Comparison of ENCODE assay signal across 8 mouse cellular contexts in genomic region chr1:85894748-85895360, GRCm38 (mm10). TPM values are rescaled to one million over a fixed set of nuclear protein-coding genes. Genes with fewer than 3 reads are reported as not detected.
DNase-seq lines count a peak whose midpoint lies in the region; ATAC-seq lines count a peak whose summit lies in the region.

No protein-coding gene starts in this region.

- WGBS in midbrain, embryonic 15.5 days: under 1% methylated on average over 30 of the region's 30 CpGs

- no peaks in the 10 kb centered on the region for H3K36me3 ChIP-seq in midbrain, embryonic 15.5 days (replicated peaks)

- ATAC-seq in midbrain, embryonic 15.5 days (replicated peaks): peak; percentile 48

- DNase-seq in layer of hippocampus, adult 11-12 months (ENCODE audit: low spot score): peak; percentile 65
- no peak for DNase-seq in layer of hippocampus, adult 18-20 months (ENCODE audit: low spot score in 2 of 2)
- peak; percentile 51 for DNase-seq in ZHBTc4 (ENCODE audit: low read depth, low spot score)
- peak; percentile 86 for DNase-seq in embryo, embryonic 9.5 days (ENCODE audit: extremely low spot score)
- peak; percentile 64 for DNase-seq in heart, postnatal 4 days
- DNase-seq in liver: peak; percentile 42
- DNase-seq in thymus, postnatal 36 days: peak; percentile 51 to 55

- H3K9me3 ChIP-seq in midbrain, embryonic 15.5 days: no peaks in the 10 kb centered on the region

- H3K27ac ChIP-seq in midbrain, embryonic 15.5 days: peak overlapping the region; percentile 89

- no peaks in the 10 kb centered on the region for H3K27me3 ChIP-seq in midbrain, embryonic 15.5 days (replicated peaks)

- H3K4me1 ChIP-seq in midbrain, embryonic 15.5 days: peaks cover 52% of the 10 kb centered on the region

- H3K4me3 ChIP-seq in midbrain, embryonic 15.5 days: peak overlapping the region; percentile 73

- peak overlapping the region; percentile 73 for H3K9ac ChIP-seq in midbrain, embryonic 15.5 days

- H3K4me2 ChIP-seq in midbrain, embryonic 15.5 days: peak overlapping the region; percentile 78

RNA-seq across cellular contexts. Expression of gene Itm2c, which starts 0.8 kb away (rescaled TPM):
- total RNA-seq in layer of hippocampus, adult 18-20 months (2021): 100 to 1,000 TPM; 867 to 891 TPM
- 10 to 100 TPM; 91.3 to 91.5 TPM for total RNA-seq in heart, postnatal 4 days (2021)
- 233 and 248 TPM in 2 replicates for polyA plus RNA-seq in midbrain, embryonic 15.5 days (2015; fragmentation: Nextera tagmentation; extraction: Ambion mirVana)

RNA-seq across cellular contexts. Expression of gene 4933407L21Rik, which starts 33.4 kb away (rescaled TPM):
- total RNA-seq in layer of hippocampus, adult 18-20 months (2021): 1 to 10 TPM; 3.3 to 4.1 TPM
- not detected for total RNA-seq in heart, postnatal 4 days (2021)
- polyA plus RNA-seq in midbrain, embryonic 15.5 days (2015; fragmentation: Nextera tagmentation; extraction: Ambion mirVana): 8.9 and 11.0 TPM in 2 replicates

Comparison
In these comparisons a context has a peak if more than half of its experiments do, and no peak if none do; other contexts are left out.
1. DNase-seq: peak in layer of hippocampus, adult 11-12 months (single experiment), ZHBTc4 (single experiment), embryo, embryonic 9.5 days (single experiment), heart, postnatal 4 days (single experiment), liver (single experiment) and thymus, postnatal 36 days (2 of 2); none in layer of hippocampus, adult 18-20 months (0 of 2).
2. RNA of gene Itm2c, which starts 0.8 kb away (total RNA-seq): 867 to 891 TPM in layer of hippocampus, adult 18-20 months; 91.3 to 91.5 TPM in heart, postnatal 4 days; every median in the first group is over 4 times any median in the second.
3. RNA of gene 4933407L21Rik, which starts 33.4 kb away (total RNA-seq): 3.3 to 4.1 TPM in layer of hippocampus, adult 18-20 months; not detected in heart, postnatal 4 days; every median in the first group is over 4 times any median in the second.